Mouse (Mus musculus): ENCODE measurements at regions not wholly inside any gene's neighbourhood (a gene's known extent, or its start where the extent isn't known, plus 50 kb on each side); places are given as distances from the start of the nearest gene placed in this dataset.

DNA sequence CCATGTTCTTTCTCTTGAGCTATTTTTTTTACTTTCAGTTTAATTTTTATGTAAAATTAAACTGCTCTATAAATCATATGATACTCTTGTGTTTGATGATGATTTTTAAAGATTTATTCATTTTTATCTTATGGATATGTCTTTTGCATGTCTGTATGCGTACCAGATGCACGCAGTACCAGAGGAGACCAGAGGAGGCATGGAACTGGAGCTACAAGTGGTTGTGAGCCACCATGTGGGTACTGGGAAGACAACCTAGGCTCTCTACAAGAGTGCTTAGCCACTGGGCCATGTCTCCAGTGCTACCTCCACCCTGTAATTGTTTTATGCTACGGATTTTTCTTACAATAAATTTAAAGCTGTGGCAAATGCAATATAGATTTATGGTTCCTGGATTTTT, 227.8 kb downstream of the 1700129C05Rik start:
- TF ChIP-seq CTCF (IDR thresholded peaks at IDR 0.05; ENCODE audit: low read depth), result no peak
- TF ChIP-seq EP300 (IDR thresholded peaks at IDR 0.05; ENCODE audit: low read depth), result no peak

Measured in heart, postnatal 0 days (tissue).